Mouse (Mus musculus) spleen, postnatal 14 days (tissue): Measurements from ENCODE around the gene Pls1.

Experiments
- DNase-seq, 2 experiments: peaks; one replicate each; pipeline ENCODE4 v3.0.0; 2021 to 2022; ENCODE audit warnings: low spot score in 2 of 2

The Pls1 gene

GRCm38 (mm10) chr9:95803783-95804182 lies 41.3 kb downstream of the Pls1 start:
- no peak for DNase-seq

GRCm38 (mm10) chr9:95801610-95802451 lies 43.3 kb downstream of the Pls1 start:
- DNase-seq = no peak

- no peak for DNase-seq
Observed at GRCm38 (mm10) chr9:95796323-95796722, 48.8 kb downstream of the Pls1 start.

- DNase-seq = no peak
Observed at GRCm38 (mm10) chr9:95795844-95796243, 49.3 kb downstream of the Pls1 start.

GRCm38 (mm10) chr9:95795077-95795784 lies 49.9 kb downstream of the Pls1 start:
- no peak for DNase-seq

GRCm38 (mm10) chr9:95793986-95794744 lies 50.9 kb downstream of the Pls1 start:
- no peak for DNase-seq

- no peak for DNase-seq
Observed at GRCm38 (mm10) chr9:95784888-95785511, 60.1 kb downstream of the Pls1 start.

- no peak for DNase-seq
Observed at GRCm38 (mm10) chr9:95783646-95784293, 61.3 kb downstream of the Pls1 start.

GRCm38 (mm10) chr9:95771671-95772070 lies 73.4 kb downstream of the Pls1 start:
- no peak for DNase-seq

GRCm38 (mm10) chr9:95763218-95763617 lies 81.9 kb downstream of the Pls1 start:
- DNase-seq = no peak

GRCm38 (mm10) chr9:95762228-95762627 lies 82.9 kb downstream of the Pls1 start:
- no peak for DNase-seq

GRCm38 (mm10) chr9:95761381-95761780 lies 83.7 kb downstream of the Pls1 start:
- DNase-seq = no peak

- no peak for DNase-seq
Observed at GRCm38 (mm10) chr9:95750746-95751145, 94.4 kb downstream of the Pls1 start.

- peak in 1 of 2 experiments; percentile 23 for DNase-seq
Observed at GRCm38 (mm10) chr9:95750037-95750511, 95.0 kb downstream of the Pls1 start, which contains the start of gene Trpc1. TSS of gene Trpc1 (minus strand) at chr9:95750375.

GRCm38 (mm10) chr9:95749461-95749928 lies 95.6 kb downstream of the Pls1 start:
- DNase-seq = no peak

GRCm38 (mm10) chr9:95747298-95747697 lies 97.8 kb downstream of the Pls1 start:
- DNase-seq = no peak

- DNase-seq = no peak
Observed at GRCm38 (mm10) chr9:95744845-95745613, 100.1 kb downstream of the Pls1 start.

- DNase-seq = no peak
Observed at GRCm38 (mm10) chr9:95736238-95736637, 108.9 kb downstream of the Pls1 start.

- no peak for DNase-seq
Observed at GRCm38 (mm10) chr9:95712574-95712973, 132.5 kb downstream of the Pls1 start.

GRCm38 (mm10) chr9:95708943-95709342 lies 136.2 kb downstream of the Pls1 start:
- DNase-seq = no peak
